Mouse (Mus musculus) layer of hippocampus, adult 9-11 months (tissue): Measurements from ENCODE around the gene Ntf5.
A peak's percentile ranks its signal among the peaks of the same experiment; 100 is the strongest.
"Not testable (repeated sequence)": the region's sequence is repeated elsewhere in the genome, so short reads cannot be mapped to it uniquely, and the experiment has no call there.

ENCODE experiments used
- DNase-seq: peaks from one replicate; pipeline ENCODE4 v3.0.0; 2022

The Ntf5 gene

GRCm38 (mm10) chr7:45437521-45438276 is 24.2 kb downstream of the Ntf5 start, which contains the start of gene Ruvbl2:
Gene Ruvbl2, minus strand, starts transcription at chr7:45438096.
- no peak for DNase-seq

- no peak for DNase-seq
Observed at GRCm38 (mm10) chr7:45443526-45444420, 30.3 kb downstream of the Ntf5 start.

GRCm38 (mm10) chr7:45446589-45446988 is 33.1 kb downstream of the Ntf5 start:
- DNase-seq = no peak

- DNase-seq = no peak
Observed at GRCm38 (mm10) chr7:45447325-45447990, 34.0 kb downstream of the Ntf5 start.

- no peak for DNase-seq
Observed at GRCm38 (mm10) chr7:45449974-45450373, 36.5 kb downstream of the Ntf5 start.

- peak; percentile 80 for DNase-seq
Observed at GRCm38 (mm10) chr7:45451344-45451982, 38.0 kb downstream of the Ntf5 start.

- no peak for DNase-seq
Observed at GRCm38 (mm10) chr7:45454971-45455370, 41.5 kb downstream of the Ntf5 start.

- DNase-seq = no peak
Observed at GRCm38 (mm10) chr7:45455932-45456696, 42.6 kb downstream of the Ntf5 start.

- DNase-seq = no peak
Observed at GRCm38 (mm10) chr7:45456721-45457203, 43.3 kb downstream of the Ntf5 start.

- DNase-seq = peak; percentile 77
Observed at GRCm38 (mm10) chr7:45457204-45458060, 43.9 kb downstream of the Ntf5 start.

GRCm38 (mm10) chr7:45458748-45459563 is 45.5 kb downstream of the Ntf5 start:
- DNase-seq = peak; percentile 76

GRCm38 (mm10) chr7:45459564-45460140 is 46.2 kb downstream of the Ntf5 start, which contains the start of gene Ftl1:
Gene Ftl1, minus strand, starts transcription at chr7:45459884.
- DNase-seq = peak; percentile 99

- DNase-seq = no peak
Observed at GRCm38 (mm10) chr7:45460377-45460776, 46.9 kb downstream of the Ntf5 start.

GRCm38 (mm10) chr7:45460860-45461314 is 47.4 kb downstream of the Ntf5 start:
- DNase-seq = peak; percentile 66

- DNase-seq = no peak
Observed at GRCm38 (mm10) chr7:45461326-45461725, 47.8 kb downstream of the Ntf5 start.

- no peak for DNase-seq
Observed at GRCm38 (mm10) chr7:45461781-45462180, 48.3 kb downstream of the Ntf5 start.

GRCm38 (mm10) chr7:45462325-45462724 is 48.8 kb downstream of the Ntf5 start:
- DNase-seq = no peak

GRCm38 (mm10) chr7:45462868-45463267 is 49.4 kb downstream of the Ntf5 start:
- not testable (repeated sequence) for DNase-seq
